Mouse (Mus musculus): ENCODE data around the gene Pdia3. TPM values are rescaled to one million over a fixed set of nuclear protein-coding genes. Genes with fewer than 3 reads are reported as not detected.
"Not testable (repeated sequence)": the region's sequence is repeated elsewhere in the genome, so short reads cannot be mapped to it uniquely, and the experiment has no call there.

The Pdia3 gene
- total RNA-seq, 2 experiments from 2014 or later: 200 to 203 TPM

DNA sequence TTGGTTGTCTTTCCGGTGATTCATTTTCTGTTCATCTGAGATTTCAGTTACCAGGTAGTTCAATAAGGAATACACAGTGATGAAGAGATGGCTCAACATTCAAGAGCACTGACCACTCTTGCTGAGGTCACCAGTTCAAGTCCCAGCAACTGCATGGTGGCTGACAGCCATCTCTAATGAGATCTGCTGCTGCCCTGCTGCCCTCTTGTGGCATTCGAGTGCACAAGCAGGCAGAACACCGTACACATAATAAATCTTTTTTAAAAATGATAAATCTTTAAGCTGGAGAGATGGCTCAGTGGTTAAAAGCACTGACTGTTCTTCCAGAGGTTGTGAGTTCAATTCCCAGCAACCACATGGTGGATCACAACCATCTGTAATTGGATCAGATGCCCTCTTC is 66.9 kb downstream of the Pdia3 start:
- peak; percentile 36 for DNase-seq

DNA sequence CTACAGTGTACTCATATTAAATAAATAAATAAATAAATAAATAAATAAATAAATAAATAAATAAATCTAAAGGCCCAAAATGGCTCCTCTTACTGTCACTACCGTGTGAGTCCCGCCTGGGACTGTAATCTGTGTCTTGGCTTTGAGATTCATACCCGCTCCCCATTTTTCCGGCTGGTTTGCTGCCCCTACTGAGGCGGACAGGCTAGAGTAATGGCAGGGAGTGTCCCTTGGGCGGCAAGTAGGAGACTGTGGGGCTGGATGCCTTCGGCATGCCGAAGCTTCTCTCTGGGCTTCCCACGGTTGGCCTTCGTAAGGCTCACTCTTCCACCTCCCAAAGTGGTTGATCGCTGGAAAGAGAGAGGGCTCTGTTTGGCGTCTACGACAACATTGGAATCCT is 67.3 kb downstream of the Pdia3 start:
- not testable (repeated sequence) for DNase-seq

DNA sequence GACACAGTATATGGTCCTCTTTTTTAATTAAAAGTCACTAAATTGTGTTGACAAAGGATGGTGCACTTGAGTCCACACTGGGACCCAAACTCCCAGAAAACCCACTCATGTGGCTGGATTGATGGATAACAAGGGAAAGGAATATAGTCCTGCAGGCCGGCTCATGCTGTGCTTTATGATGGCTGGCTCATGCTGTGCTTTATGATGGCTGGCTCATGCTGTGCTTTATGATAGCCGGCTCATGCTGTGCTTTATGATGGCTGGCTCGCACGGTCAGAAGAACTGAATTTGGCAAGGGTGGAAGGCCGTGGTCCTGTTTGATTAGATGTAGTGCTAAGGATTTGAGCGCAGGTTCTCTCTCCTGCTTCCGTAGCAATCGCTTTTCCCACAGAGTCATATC is 70.0 kb downstream of the Pdia3 start:
- DNase-seq: no peak

DNA sequence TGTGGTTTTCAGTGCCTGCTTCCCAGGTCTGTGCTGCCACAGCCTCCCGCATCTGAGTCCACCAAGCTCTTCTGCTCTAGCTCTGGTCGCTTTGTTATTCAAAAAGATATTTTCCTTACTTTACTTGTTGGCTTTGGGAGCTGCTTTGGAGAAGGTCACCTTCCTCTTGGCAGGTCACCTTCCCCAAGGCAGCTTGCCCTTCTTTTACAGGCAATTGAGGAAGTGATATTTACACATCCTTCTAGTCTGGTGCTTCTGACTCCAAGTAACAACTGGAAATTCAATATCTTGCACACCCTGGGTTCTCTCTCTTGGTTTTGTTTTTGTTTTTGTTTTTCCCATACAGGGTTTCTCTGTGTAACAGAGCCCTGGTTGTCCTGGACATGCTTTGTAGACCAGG is 70.8 kb downstream of the Pdia3 start:
- not testable (repeated sequence) for DNase-seq

Small RNA genes within 50 kb of the gene (microRNA-seq; reads per million reads assigned to microRNA genes)
- 0 to 0.35 reads per million in 2 experiments for gene Gm22953

Other genes with a start within 250 kb of the Pdia3 start
- gene Tubgcp4, start 243.1 kb upstream of the Pdia3 start, total RNA-seq (2021): 10 to 100 TPM; 23.5 to 23.8 TPM
- gene Zscan29, start 242.7 kb upstream of the Pdia3 start, total RNA-seq (2021): 1 to 10 TPM; 7.6 to 8.3 TPM
- 10 to 100 TPM; 66.8 to 67.9 TPM for gene Trp53bp1, start 142.4 kb upstream of the Pdia3 start, total RNA-seq (2021)
- 10 to 100 TPM; 16.5 to 18.2 TPM for gene Map1a, start 124.2 kb upstream of the Pdia3 start, total RNA-seq (2021)
- 10 to 100 TPM; 22.4 to 22.8 TPM for gene Ppip5k1, start 58.4 kb upstream of the Pdia3 start, total RNA-seq (2021)
- gene Ckmt1, start 56.1 kb upstream of the Pdia3 start, total RNA-seq (2021): 1 to 10 TPM; 1.1 to 2.9 TPM
- not detected for gene Strc, start 26.6 kb upstream of the Pdia3 start, total RNA-seq (2021)
- gene Catsper2, start within 50 bp of the Pdia3 start, total RNA-seq (2021): 1 to 10 TPM; 3.3 to 3.7 TPM
- gene Ell3, start 30.5 kb downstream of the Pdia3 start, total RNA-seq (2021): under 1 TPM in 1 of 2 experiments, not detected in 1; 0.31 TPM
- 100 to 1,000 TPM; 350 to 387 TPM for gene Serf2, start 35.4 kb downstream of the Pdia3 start, total RNA-seq (2021)
- 10 to 100 TPM; 23.4 to 26.1 TPM for gene Hypk, start 39.5 kb downstream of the Pdia3 start, total RNA-seq (2021)
- gene Serinc4, start 43.0 kb downstream of the Pdia3 start, total RNA-seq (2021): under 1 TPM; 0.16 to 0.19 TPM
- gene Mfap1b, start 60.3 kb downstream of the Pdia3 start, total RNA-seq (2021): 10 to 100 TPM; 21.6 to 24.5 TPM
- 10 to 100 TPM; 25.2 to 27.4 TPM for gene Mfap1a, start 92.9 kb downstream of the Pdia3 start, total RNA-seq (2021)
- 10 to 100 TPM; 11.1 to 12.9 TPM for gene Wdr76, start 92.9 kb downstream of the Pdia3 start, total RNA-seq (2021)

Measured in heart, postnatal 4 days (tissue).